Mouse (Mus musculus): ENCODE measurements around the gene Zfp719. TPM values are rescaled to one million over a fixed set of nuclear protein-coding genes. Genes with fewer than 3 reads are reported as not detected.
A peak's percentile ranks its signal among the peaks of the same experiment; 100 is the strongest.

Zfp719 gene
- polyA plus RNA-seq, 1 experiment from 2014 or later, result 15.3 TPM

GRCm38 (mm10) chr7:43556901-43557300, 22.5 kb upstream of the Zfp719 start:
- Histone ChIP-seq H3K4me3 (no peak overlapping the region), H3K4me1 (no peaks in the 10 kb centered on the region), H3K36me3 (replicated peaks) (no peaks in the 10 kb centered on the region), H3K9ac (no peak overlapping the region), H3K27ac (no peak overlapping the region), H3K9me3 (no peaks in the 10 kb centered on the region), H3K27me3 (replicated peaks) (no peaks in the 10 kb centered on the region), H3K4me2 (no peak overlapping the region)
- 95% methylated on average over 1 of the region's 1 CpGs for WGBS
- no peak for ATAC-seq (replicated peaks)

- Histone ChIP-seq H3K4me1 (peaks cover 19% of the 10 kb centered on the region), H3K9ac (peak within 1 kb of the TSS; percentile 53), H3K9me3 (no peaks in the 10 kb centered on the region), H3K36me3 (replicated peaks) (peaks cover 10% of the 10 kb centered on the region), H3K27me3 (replicated peaks) (no peaks in the 10 kb centered on the region), H3K4me2 (peak within 1 kb of the TSS; percentile 63), H3K4me3 (peak within 1 kb of the TSS; percentile 58), H3K27ac (peak within 1 kb of the TSS; percentile 83)
- WGBS, result under 1% methylated on average over 27 of the region's 27 CpGs
- peak; percentile 95 for ATAC-seq (replicated peaks)
These were observed 17.3 kb upstream of the Zfp719 start, which contains the start of gene Zfp658 for GRCm38 (mm10) chr7:43562006-43562633. TSS of gene Zfp658 (plus strand) at chr7:43562256.

GRCm38 (mm10) chr7:43562651-43563070, 16.7 kb upstream of the Zfp719 start:
- ATAC-seq (replicated peaks), result peak; percentile 46
- Histone ChIP-seq H3K9ac (peak overlapping the region; percentile 53), H3K27me3 (replicated peaks) (no peaks in the 10 kb centered on the region), H3K4me3 (peak overlapping the region; percentile 58), H3K36me3 (replicated peaks) (peaks cover 16% of the 10 kb centered on the region), H3K9me3 (no peaks in the 10 kb centered on the region), H3K4me2 (peak overlapping the region; percentile 63), H3K27ac (peak overlapping the region; percentile 83), H3K4me1 (peaks cover 19% of the 10 kb centered on the region)
- WGBS, result under 1% methylated on average over 10 of the region's 10 CpGs

- H3K4me2 ChIP-seq, result peak overlapping the region; percentile 63
- peak overlapping the region; percentile 58 for H3K4me3 ChIP-seq
- 51% methylated on average over 6 of the region's 6 CpGs for WGBS
- peaks cover 22% of the 10 kb centered on the region for H3K36me3 ChIP-seq (replicated peaks)
- no peak for ATAC-seq (replicated peaks)
- peaks cover 19% of the 10 kb centered on the region for H3K4me1 ChIP-seq
- H3K9ac ChIP-seq, result peak overlapping the region; percentile 53
- H3K9me3 ChIP-seq, result no peaks in the 10 kb centered on the region
- H3K27me3 ChIP-seq (replicated peaks), result no peaks in the 10 kb centered on the region
- peak overlapping the region; percentile 83 for H3K27ac ChIP-seq
These were observed 16.1 kb upstream of the Zfp719 start for GRCm38 (mm10) chr7:43563300-43563699.

GRCm38 (mm10) chr7:43571216-43571615, 8.2 kb upstream of the Zfp719 start:
- Histone ChIP-seq H3K4me1 (no peaks in the 10 kb centered on the region), H3K9me3 (no peaks in the 10 kb centered on the region), H3K36me3 (replicated peaks) (peaks cover 67% of the 10 kb centered on the region), H3K4me3 (no peak overlapping the region), H3K9ac (no peak overlapping the region), H3K27me3 (replicated peaks) (no peaks in the 10 kb centered on the region), H3K27ac (no peak overlapping the region), H3K4me2 (no peak overlapping the region)
- 98% methylated on average over 2 of the region's 2 CpGs for WGBS
- ATAC-seq (replicated peaks), result no peak

- Histone ChIP-seq H3K4me3 (peak overlapping the region; percentile 68), H3K27ac (0 out of 2 replicates have a peak overlapping the region, but pooled peaks have one; percentile 89), H3K9ac (peak overlapping the region; percentile 76), H3K4me2 (peak overlapping the region; percentile 69), H3K27me3 (replicated peaks) (no peaks in the 10 kb centered on the region), H3K4me1 (peaks cover 27% of the 10 kb centered on the region), H3K9me3 (no peaks in the 10 kb centered on the region), H3K36me3 (replicated peaks) (peaks cover 18% of the 10 kb centered on the region)
- WGBS, result 75% methylated on average over 5 of the region's 5 CpGs
- ATAC-seq (replicated peaks), result no peak
These were observed 1.1 kb downstream of the Zfp719 start for GRCm38 (mm10) chr7:43580526-43580925.

- WGBS, result 89% methylated on average over 5 of the region's 5 CpGs
These were observed 5.4 kb downstream of the Zfp719 start for GRCm38 (mm10) chr7:43584790-43585189.

GRCm38 (mm10) chr7:43601884-43602283, 22.5 kb downstream of the Zfp719 start:
- Histone ChIP-seq H3K4me3 (no peak overlapping the region), H3K36me3 (replicated peaks) (no peaks in the 10 kb centered on the region), H3K27ac (no peak overlapping the region), H3K27me3 (replicated peaks) (no peaks in the 10 kb centered on the region), H3K9ac (no peak overlapping the region), H3K4me1 (peaks cover 9% of the 10 kb centered on the region), H3K4me2 (no peak overlapping the region), H3K9me3 (no peaks in the 10 kb centered on the region)
- 15% methylated on average over 5 of the region's 5 CpGs for WGBS
- no peak for ATAC-seq (replicated peaks)

More at GRCm38 (mm10) chr7:43584790-43585189, 5.4 kb downstream of the Zfp719 start:
- Histone ChIP-seq H3K9ac (no peak overlapping the region), H3K4me3 (no peak overlapping the region), H3K27ac (no peak overlapping the region), H3K4me2 (no peak overlapping the region), H3K9me3 (no peaks in the 10 kb centered on the region), H3K27me3 (replicated peaks) (no peaks in the 10 kb centered on the region), H3K4me1 (peaks cover 22% of the 10 kb centered on the region), H3K36me3 (replicated peaks) (peaks cover 57% of the 10 kb centered on the region)
- no peak for ATAC-seq (replicated peaks)

GRCm38 (mm10) chr7:43606896-43607742, 27.7 kb downstream of the Zfp719 start, which contains the start of gene Zfp819:
TSS of gene Zfp819 (plus strand) at chr7:43607169.
- no peaks in the 10 kb centered on the region for H3K9me3 ChIP-seq
- peak within 1 kb of the TSS; percentile 31 for H3K9ac ChIP-seq
- H3K4me1 ChIP-seq, result peaks cover 11% of the 10 kb centered on the region
- peak; percentile 93 for ATAC-seq (replicated peaks)
- no peaks in the 10 kb centered on the region for H3K36me3 ChIP-seq (replicated peaks)
- H3K4me3 ChIP-seq, result peak within 1 kb of the TSS; percentile 46
- WGBS, result 11% methylated on average over 41 of the region's 41 CpGs
- no peak within 1 kb of the TSS for H3K27ac ChIP-seq
- 0 out of 2 replicates have a peak, but pooled peaks cover 3% of the 10 kb centered on the region for H3K27me3 ChIP-seq (replicated peaks)
- peak within 1 kb of the TSS; percentile 89 for H3K4me2 ChIP-seq

GRCm38 (mm10) chr7:43607743-43608287, 28.4 kb downstream of the Zfp719 start:
- H3K4me3 ChIP-seq, result peak overlapping the region; percentile 46
- H3K4me2 ChIP-seq, result peak overlapping the region; percentile 89
- no peaks in the 10 kb centered on the region for H3K9me3 ChIP-seq
- H3K27ac ChIP-seq, result no peak overlapping the region
- 33% methylated on average over 5 of the region's 5 CpGs for WGBS
- H3K4me1 ChIP-seq, result peaks cover 6% of the 10 kb centered on the region; the same call in 1 of the 2 replicates
- no peak overlapping the region for H3K9ac ChIP-seq
- 0 out of 2 replicates have a peak, but pooled peaks cover 3% of the 10 kb centered on the region for H3K27me3 ChIP-seq (replicated peaks)
- no peaks in the 10 kb centered on the region for H3K36me3 ChIP-seq (replicated peaks)
- ATAC-seq (replicated peaks), result no peak

- 0 out of 2 replicates have a peak, but pooled peaks cover 3% of the 10 kb centered on the region for H3K27me3 ChIP-seq (replicated peaks)
- H3K4me1 ChIP-seq, result peaks cover 6% of the 10 kb centered on the region; the same call in 1 of the 2 replicates
- H3K9ac ChIP-seq, result no peak overlapping the region
- H3K27ac ChIP-seq, result no peak overlapping the region
- no peak overlapping the region for H3K4me2 ChIP-seq
- ATAC-seq (replicated peaks), result no peak
- WGBS, result 81% methylated on average over 7 of the region's 7 CpGs
- no peaks in the 10 kb centered on the region for H3K36me3 ChIP-seq (replicated peaks)
- no peaks in the 10 kb centered on the region for H3K9me3 ChIP-seq
- H3K4me3 ChIP-seq, result no peak overlapping the region
These were observed 29.0 kb downstream of the Zfp719 start for GRCm38 (mm10) chr7:43608316-43608824.
